Mouse (Mus musculus): ENCODE results near the gene Rad54l.

DNA sequence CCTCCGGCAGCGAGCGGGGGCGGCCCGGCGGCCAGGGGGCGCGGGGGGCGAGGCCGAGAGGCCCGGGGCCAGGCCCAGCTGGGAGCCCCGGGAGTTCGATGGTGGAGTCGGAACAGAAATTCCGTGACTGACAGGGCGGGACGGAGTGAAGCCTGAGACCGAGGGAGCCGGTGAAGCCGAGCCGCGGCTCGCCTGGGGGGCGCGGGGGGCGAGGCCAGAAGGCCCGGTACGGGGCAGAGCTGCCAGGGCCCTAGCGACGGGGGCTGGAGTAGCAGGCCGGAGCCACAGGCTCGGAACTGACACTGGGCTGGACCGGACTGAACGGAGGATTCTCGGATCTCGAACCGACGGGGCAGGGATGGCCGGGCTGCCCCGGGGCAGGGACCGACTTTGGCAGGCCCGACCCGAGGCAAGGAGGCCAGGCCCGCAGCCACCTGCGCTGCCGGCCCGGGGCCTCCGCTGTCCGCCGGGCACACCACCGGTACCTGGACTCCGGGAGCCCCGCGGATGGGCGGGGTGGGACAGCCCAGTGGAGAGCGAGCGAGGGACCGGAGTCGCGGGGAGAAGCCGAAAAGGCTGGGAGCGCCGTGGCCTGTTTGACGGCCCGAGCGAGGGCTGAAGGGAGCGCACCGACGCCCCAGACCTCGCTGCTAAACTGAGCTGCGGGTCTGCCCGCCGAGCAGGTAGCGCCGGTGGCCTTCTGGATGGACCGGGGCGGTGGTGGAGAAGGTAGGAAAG is 47.7 kb downstream of the Rad54l start:
- no peak for TF ChIP-seq CTCF (IDR thresholded peaks at IDR 0.05; ENCODE audit: low read depth)
- TF ChIP-seq EP300 (IDR thresholded peaks at IDR 0.05; ENCODE audit: low read depth) = no peak
